Mouse (Mus musculus): ENCODE results near the gene Dido1. TPM values are rescaled to one million over a fixed set of nuclear protein-coding genes. Genes with fewer than 3 reads are reported as not detected.

Dido1 gene
- polyA plus RNA-seq, 1 experiment from 2014 or later, result 30.1 TPM

GRCm38 (mm10) chr2:180660521-180660920 is 49.3 kb downstream of the Dido1 start:
- Histone ChIP-seq H3K4me2 (no peak overlapping the region), H3K4me1 (peaks cover 7% of the 10 kb centered on the region; the same call in 1 of the 2 replicates), H3K36me3 (replicated peaks) (peaks cover 6% of the 10 kb centered on the region; the same call in 1 of the 2 replicates), H3K9me3 (no peaks in the 10 kb centered on the region), H3K27ac (no peak overlapping the region), H3K9ac (no peak overlapping the region), H3K4me3 (no peak overlapping the region), H3K27me3 (replicated peaks) (no peaks in the 10 kb centered on the region)
- 96% methylated on average over 5 of the region's 5 CpGs for WGBS
- ATAC-seq (replicated peaks), result no peak

DNA sequence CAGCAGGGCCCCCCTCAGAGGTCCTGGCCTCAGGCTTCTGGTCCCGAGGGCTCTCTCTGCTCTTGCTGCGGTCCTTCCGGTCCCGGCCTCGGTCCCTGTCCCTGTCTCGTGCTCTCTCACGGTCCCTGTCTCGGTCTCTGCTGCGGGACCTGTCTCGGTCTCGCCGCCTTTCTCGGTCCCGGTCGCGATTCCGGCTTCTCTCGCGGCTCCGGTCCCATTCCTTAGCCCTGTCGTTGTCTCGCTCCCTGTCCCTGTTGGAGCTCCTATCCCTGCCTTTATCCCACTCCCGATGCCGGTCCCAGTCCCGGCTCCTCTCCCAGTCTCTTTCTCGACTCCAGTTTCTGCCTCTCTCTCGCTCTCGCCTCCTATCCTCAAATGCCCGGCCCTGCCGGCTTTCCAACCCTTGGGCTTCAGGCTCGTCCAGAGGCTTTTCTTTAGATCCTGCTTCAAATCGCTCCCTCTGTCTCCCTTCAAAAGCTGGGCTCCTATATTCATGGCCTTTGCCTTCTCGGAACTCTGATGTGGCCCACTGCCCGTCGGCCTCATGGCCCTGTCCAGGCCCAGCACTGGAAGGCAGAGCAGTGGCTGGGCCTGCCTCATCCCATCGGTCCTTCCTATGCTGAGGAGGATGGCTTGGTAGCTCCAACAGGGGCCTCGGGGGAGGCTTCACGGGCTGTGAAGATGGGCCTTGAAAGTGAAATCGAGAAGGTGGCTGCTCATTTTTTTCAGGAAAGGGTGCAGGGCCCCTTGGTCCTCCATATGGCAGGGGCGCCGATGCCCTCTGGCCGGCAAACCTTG is 50.2 kb downstream of the Dido1 start:
- ATAC-seq (replicated peaks), result 0 out of 2 replicates have a peak, but pooled peaks have one; percentile 29
- H3K27ac ChIP-seq, result no peak overlapping the region
- H3K4me2 ChIP-seq, result peak overlapping the region; percentile 30
- H3K36me3 ChIP-seq (replicated peaks), result 0 out of 2 replicates have a peak, but pooled peaks cover 6% of the 10 kb centered on the region
- peaks cover 7% of the 10 kb centered on the region; the same call in 1 of the 2 replicates for H3K4me1 ChIP-seq
- 29% methylated on average over 42 of the region's 42 CpGs for WGBS
- no peaks in the 10 kb centered on the region for H3K9me3 ChIP-seq
- H3K9ac ChIP-seq, result peak overlapping the region; percentile 15; the same call in 1 of the 2 replicates
- no peak overlapping the region for H3K4me3 ChIP-seq
- H3K27me3 ChIP-seq (replicated peaks), result no peaks in the 10 kb centered on the region

GRCm38 (mm10) chr2:180658381-180658780 is 51.4 kb downstream of the Dido1 start:
- peaks cover 7% of the 10 kb centered on the region; the same call in 1 of the 2 replicates for H3K4me1 ChIP-seq
- no peak for ATAC-seq (replicated peaks)
- H3K27me3 ChIP-seq (replicated peaks), result no peaks in the 10 kb centered on the region
- no peak overlapping the region for H3K9ac ChIP-seq
- no peak overlapping the region for H3K4me3 ChIP-seq
- H3K27ac ChIP-seq, result no peak overlapping the region
- 0 out of 2 replicates have a peak, but pooled peaks cover 6% of the 10 kb centered on the region for H3K36me3 ChIP-seq (replicated peaks)
- H3K4me2 ChIP-seq, result no peak overlapping the region
- WGBS, result 84% methylated on average over 5 of the region's 5 CpGs
- no peaks in the 10 kb centered on the region for H3K9me3 ChIP-seq

DNA sequence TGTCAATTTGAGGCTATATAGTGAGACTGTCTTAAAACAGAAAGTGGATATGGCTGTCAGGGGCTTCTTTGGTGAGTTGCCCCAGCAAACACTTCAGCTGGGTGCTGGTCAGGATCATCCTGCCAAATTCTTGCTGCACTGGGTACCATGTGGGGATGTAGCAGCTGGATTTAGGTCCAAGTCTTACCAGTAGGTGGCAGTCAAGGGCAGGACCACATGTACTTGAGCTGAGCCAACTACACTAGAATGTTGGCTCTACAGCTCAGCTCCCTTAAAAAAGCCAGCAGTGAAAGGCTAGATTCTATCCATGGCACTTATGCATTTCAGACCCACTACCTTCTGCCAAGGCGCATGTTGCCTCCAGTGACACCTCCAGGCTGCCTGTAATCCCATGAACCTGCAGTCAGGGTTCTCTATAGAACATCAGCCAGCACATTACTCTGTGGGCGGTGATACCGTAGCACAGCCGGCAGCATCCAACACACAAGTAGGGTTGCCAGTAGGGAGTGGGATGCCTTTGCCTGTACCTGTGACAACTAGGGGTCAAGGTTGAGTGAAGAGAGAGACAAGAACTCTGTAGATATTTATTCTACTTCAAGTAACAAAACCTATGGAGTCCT is 52.3 kb downstream of the Dido1 start:
- Histone ChIP-seq H3K4me3 (no peak overlapping the region), H3K27me3 (replicated peaks) (no peaks in the 10 kb centered on the region), H3K9ac (no peak overlapping the region), H3K4me1 (peaks cover 7% of the 10 kb centered on the region; the same call in 1 of the 2 replicates), H3K9me3 (no peaks in the 10 kb centered on the region), H3K4me2 (no peak overlapping the region), H3K27ac (no peak overlapping the region), H3K36me3 (replicated peaks) (0 out of 2 replicates have a peak, but pooled peaks cover 6% of the 10 kb centered on the region)
- 71% methylated on average over 4 of the region's 4 CpGs for WGBS
- ATAC-seq (replicated peaks), result peak; percentile 79

DNA sequence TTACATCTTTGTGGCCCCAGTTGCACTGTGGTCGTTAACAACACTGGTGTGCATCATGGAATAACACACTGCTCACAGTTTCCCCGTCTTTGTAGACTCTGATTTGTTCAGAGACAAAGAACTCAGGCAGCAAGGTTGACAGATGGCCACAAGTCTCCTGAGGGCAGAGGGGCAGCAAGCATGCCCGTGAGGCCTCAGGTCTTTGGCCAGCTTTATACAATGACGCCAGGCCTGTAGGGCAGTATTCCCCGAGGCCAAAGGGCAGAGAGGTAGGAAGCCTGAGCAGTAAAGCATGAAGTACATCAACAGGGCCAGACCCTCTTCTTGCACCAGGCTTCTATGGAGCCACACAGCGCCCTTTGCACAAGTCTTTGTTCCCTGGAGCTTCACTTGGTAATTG is 54.6 kb downstream of the Dido1 start:
- H3K36me3 ChIP-seq (replicated peaks), result no peaks in the 10 kb centered on the region
- 46% methylated on average over 6 of the region's 6 CpGs for WGBS
- no peak overlapping the region for H3K27ac ChIP-seq
- no peak overlapping the region for H3K4me2 ChIP-seq
- no peaks in the 10 kb centered on the region for H3K9me3 ChIP-seq
- ATAC-seq (replicated peaks), result no peak
- no peaks in the 10 kb centered on the region for H3K27me3 ChIP-seq (replicated peaks)
- peaks cover 7% of the 10 kb centered on the region; the same call in 1 of the 2 replicates for H3K4me1 ChIP-seq
- H3K4me3 ChIP-seq, result no peak overlapping the region
- H3K9ac ChIP-seq, result no peak overlapping the region

DNA sequence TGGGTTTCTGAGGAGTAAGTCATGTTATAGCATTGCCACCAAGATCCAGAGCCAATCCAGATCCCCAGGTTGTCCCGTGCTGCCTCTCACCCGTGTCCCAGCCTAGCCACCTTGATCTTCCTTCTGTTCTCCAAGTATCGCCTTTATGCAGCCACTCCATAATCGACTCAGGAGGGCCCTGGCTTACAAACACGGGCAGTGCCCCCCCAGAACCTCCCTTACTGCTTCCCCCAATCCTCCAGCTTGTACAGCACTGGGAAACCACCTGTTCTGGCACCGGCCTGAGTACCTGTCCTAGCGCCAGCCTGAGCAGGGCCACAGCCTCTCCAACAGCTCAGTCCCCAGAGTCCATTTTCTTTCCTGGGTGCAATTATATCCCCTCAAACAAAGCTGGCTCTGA is 55.1 kb downstream of the Dido1 start:
- no peaks in the 10 kb centered on the region for H3K9me3 ChIP-seq
- no peak for ATAC-seq (replicated peaks)
- H3K4me3 ChIP-seq, result no peak overlapping the region
- WGBS, result 84% methylated on average over 7 of the region's 7 CpGs
- H3K4me2 ChIP-seq, result no peak overlapping the region
- no peaks in the 10 kb centered on the region for H3K36me3 ChIP-seq (replicated peaks)
- H3K27ac ChIP-seq, result no peak overlapping the region
- H3K4me1 ChIP-seq, result peaks cover 6% of the 10 kb centered on the region; the same call in 1 of the 2 replicates
- no peaks in the 10 kb centered on the region for H3K27me3 ChIP-seq (replicated peaks)
- no peak overlapping the region for H3K9ac ChIP-seq

GRCm38 (mm10) chr2:180646841-180647240 is 63.0 kb downstream of the Dido1 start:
- no peak for ATAC-seq (replicated peaks)
- Histone ChIP-seq H3K4me1 (peaks cover 4% of the 10 kb centered on the region; the same call in 1 of the 2 replicates), H3K27me3 (replicated peaks) (peaks cover 28% of the 10 kb centered on the region), H3K36me3 (replicated peaks) (no peaks in the 10 kb centered on the region), H3K4me3 (no peak overlapping the region), H3K4me2 (no peak overlapping the region), H3K9ac (no peak overlapping the region), H3K27ac (no peak overlapping the region), H3K9me3 (peaks cover 11% of the 10 kb centered on the region)

DNA sequence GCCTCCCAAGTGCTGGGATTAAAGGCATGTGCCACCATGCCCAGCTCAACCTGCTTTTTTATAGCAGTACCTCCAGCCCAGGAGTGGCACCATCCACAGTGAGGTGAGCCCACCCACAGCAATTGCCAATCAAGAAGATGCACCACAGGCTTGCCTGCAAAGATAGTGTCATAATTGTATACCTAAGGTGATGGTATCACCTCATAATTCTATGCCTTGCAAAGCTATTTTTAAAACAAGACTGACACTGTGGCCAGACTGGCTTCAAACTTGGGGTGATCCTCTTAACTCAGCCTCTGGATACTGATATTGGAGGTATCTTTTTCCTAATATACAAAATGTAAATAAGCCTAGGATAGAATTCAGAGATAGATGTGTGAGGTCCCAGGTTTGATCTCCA is 66.2 kb downstream of the Dido1 start:
- peaks cover 51% of the 10 kb centered on the region for H3K27me3 ChIP-seq (replicated peaks)
- no peak overlapping the region for H3K27ac ChIP-seq
- H3K4me1 ChIP-seq, result peaks cover 4% of the 10 kb centered on the region; the same call in 1 of the 2 replicates
- no peak for ATAC-seq (replicated peaks)
- no peak overlapping the region for H3K4me2 ChIP-seq
- H3K4me3 ChIP-seq, result no peak overlapping the region
- H3K9me3 ChIP-seq, result peaks cover 11% of the 10 kb centered on the region
- no peak overlapping the region for H3K9ac ChIP-seq
- H3K36me3 ChIP-seq (replicated peaks), result no peaks in the 10 kb centered on the region

GRCm38 (mm10) chr2:180642555-180643260 is 67.1 kb downstream of the Dido1 start, which contains the start of gene Tcfl5:
Gene Tcfl5, minus strand, starts transcription at chr2:180642708.
- peaks cover 51% of the 10 kb centered on the region for H3K27me3 ChIP-seq (replicated peaks)
- H3K9ac ChIP-seq, result 0 out of 2 replicates have a peak within 1 kb of the TSS, but pooled peaks have one; percentile 25
- peak within 1 kb of the TSS; percentile 49 for H3K4me2 ChIP-seq
- H3K9me3 ChIP-seq, result peaks cover 11% of the 10 kb centered on the region
- H3K36me3 ChIP-seq (replicated peaks), result no peaks in the 10 kb centered on the region
- no peak within 1 kb of the TSS for H3K27ac ChIP-seq
- 3% methylated on average over 45 of the region's 56 CpGs for WGBS
- no peak for ATAC-seq (replicated peaks)
- H3K4me3 ChIP-seq, result peak within 1 kb of the TSS; percentile 40
- peaks cover 4% of the 10 kb centered on the region; the same call in 1 of the 2 replicates for H3K4me1 ChIP-seq

DNA sequence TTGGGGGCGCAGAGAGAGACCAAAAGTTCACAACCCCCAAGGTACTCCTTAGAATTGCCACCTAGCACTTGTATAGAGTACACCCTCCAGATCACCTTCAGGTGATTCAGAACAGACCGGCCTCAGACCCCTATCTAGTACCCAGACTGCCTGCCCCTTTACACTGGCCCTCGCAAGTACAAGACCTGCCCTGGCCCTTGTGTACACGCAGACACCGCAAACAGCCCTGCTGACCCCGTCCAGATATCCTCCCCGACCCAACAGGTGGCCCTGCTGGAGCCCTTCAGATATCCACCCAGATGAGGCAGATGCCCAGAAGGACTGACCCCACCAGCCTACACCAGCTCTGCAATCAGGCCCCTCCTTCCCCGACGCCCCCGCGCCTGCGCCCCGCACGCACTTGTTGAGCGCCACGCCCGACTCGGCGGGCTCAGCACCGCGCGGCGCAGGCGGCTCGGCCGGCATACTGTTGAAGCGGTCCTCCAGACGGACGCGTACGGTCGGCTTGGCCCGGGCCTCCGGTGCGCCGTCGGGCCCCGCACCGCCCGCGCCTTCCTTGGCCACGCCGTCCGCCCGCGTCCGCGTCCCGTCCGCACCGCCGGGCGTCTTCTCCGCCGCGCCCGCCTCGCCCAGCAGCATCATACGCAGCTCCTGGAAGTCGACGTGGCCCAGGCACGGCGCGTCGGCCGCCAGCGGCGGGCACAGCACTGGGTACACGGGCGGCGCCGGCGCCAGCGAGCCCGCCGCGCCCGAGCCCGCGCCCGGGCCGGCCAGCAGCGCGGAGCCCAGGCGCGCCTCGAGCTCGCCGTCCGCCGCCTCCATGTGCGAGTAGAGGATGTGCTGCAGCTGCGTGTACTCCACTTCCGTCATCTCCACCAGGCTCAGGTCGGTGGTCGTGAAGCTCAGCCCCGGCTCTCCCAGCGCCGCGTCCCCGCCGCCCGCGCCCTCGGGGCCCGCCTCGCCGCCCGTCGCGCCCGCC is 67.9 kb downstream of the Dido1 start:
- H3K4me1 ChIP-seq, result peaks cover 4% of the 10 kb centered on the region; the same call in 1 of the 2 replicates
- H3K9me3 ChIP-seq, result peaks cover 11% of the 10 kb centered on the region
- H3K27me3 ChIP-seq (replicated peaks), result peaks cover 51% of the 10 kb centered on the region
- H3K4me3 ChIP-seq, result peak overlapping the region; percentile 40
- ATAC-seq (replicated peaks), result 0 out of 2 replicates have a peak, but pooled peaks have one; percentile 33
- H3K36me3 ChIP-seq (replicated peaks), result no peaks in the 10 kb centered on the region
- 0 out of 2 replicates have a peak overlapping the region, but pooled peaks have one; percentile 25 for H3K9ac ChIP-seq
- no peak overlapping the region for H3K27ac ChIP-seq
- H3K4me2 ChIP-seq, result peak overlapping the region; percentile 49
- 2% methylated on average over 91 of the region's 112 CpGs for WGBS

GRCm38 (mm10) chr2:180611882-180612281 is 97.9 kb downstream of the Dido1 start:
- Histone ChIP-seq H3K27ac (no peak overlapping the region), H3K9ac (no peak overlapping the region), H3K4me3 (no peak overlapping the region), H3K36me3 (replicated peaks) (no peaks in the 10 kb centered on the region), H3K4me2 (no peak overlapping the region), H3K9me3 (no peaks in the 10 kb centered on the region), H3K27me3 (replicated peaks) (no peaks in the 10 kb centered on the region), H3K4me1 (no peaks in the 10 kb centered on the region)
- 85% methylated on average over 2 of the region's 2 CpGs for WGBS
- ATAC-seq (replicated peaks), result no peak
